Mouse (Mus musculus) embryonic facial prominence, embryonic 14.5 days (tissue): Measurements from ENCODE around the gene Nr2c1. TPM values are rescaled to one million over a fixed set of nuclear protein-coding genes. Genes with fewer than 3 reads are reported as not detected.

Source experiments
- polyA plus RNA-seq: library from polyadenylated mRNA; unstranded; fragments of >200 nt; fragmentation: Nextera tagmentation; extraction: Ambion mirVana; gene quantifications from 2 replicates; pipeline ENCODE4 v1.2.1, GENCODE M21; 2014

Nr2c1 gene
- polyA plus RNA-seq, 1 experiment from 2014 or later: 8.6 TPM

Other genes starting within 250 kb of the Nr2c1 start
- gene Vezt, start 112.2 kb upstream of the Nr2c1 start, polyA plus RNA-seq: 29.0 and 32.5 TPM in 2 replicates
- gene Fgd6, start 112.0 kb upstream of the Nr2c1 start, polyA plus RNA-seq: 2.8 and 3.1 TPM in 2 replicates
- gene Ndufa12, start 50.7 kb downstream of the Nr2c1 start, polyA plus RNA-seq: 357 and 366 TPM in 2 replicates
- not detected in 2 replicates for gene Gm4792, start 150.7 kb downstream of the Nr2c1 start, polyA plus RNA-seq
- gene Tmcc3, start 163.9 kb downstream of the Nr2c1 start, polyA plus RNA-seq: 16.0 and 17.4 TPM in 2 replicates